Mouse (Mus musculus) gastrocnemius, postnatal 4 days (tissue): ENCODE results near the gene Sik1. TPM values are rescaled to one million over a fixed set of nuclear protein-coding genes. Genes with fewer than 3 reads are reported as not detected.
"Not testable (repeated sequence)": the region's sequence is repeated elsewhere in the genome, so short reads cannot be mapped to it uniquely, and the experiment has no call there.

Experiments used
- DNase-seq, 2 experiments: peaks; one replicate each; pipeline ENCODE4 v3.0.0; 2021 to 2022; ENCODE audit warnings: low spot score in 2 of 2, mixed read lengths in 2 of 2
- long read RNA-seq, 2 experiments: library from polyadenylated mRNA; stranded (forward); transcript quantifications; one replicate each; pipeline ENCODE4 v2.0.0; 2021
- total RNA-seq, 2 experiments: library from RNA; stranded (reverse); gene quantifications; 2 replicates each; pipeline ENCODE4 v1.2.3; 2021

Sik1 gene
- total RNA-seq, result 10 to 100 TPM; 80.3 to 83.2 TPM
- long read RNA-seq, experiment 1, full-length matches to known transcripts, result 9 of 18 reads
- long read RNA-seq, experiment 1, partial matches to known transcripts, result 8 of 18 reads
- long read RNA-seq, experiment 1, other reads (novel, unspliced or antisense), result 1 of 18 reads
- long read RNA-seq, experiment 2, full-length matches to known transcripts, result 5 of 20 reads
- long read RNA-seq, experiment 2, partial matches to known transcripts, result 10 of 20 reads
- long read RNA-seq, experiment 2, other reads (novel, unspliced or antisense), result 5 of 20 reads

- peak; percentile 99 to 100 for DNase-seq
Observed at GRCm38 (mm10) chr17:31855597-31856518, at the start of gene Sik1. Gene Sik1 (minus strand): TSS chr17:31855804.

GRCm38 (mm10) chr17:31905201-31905790, 49.7 kb upstream of the Sik1 start:
- DNase-seq, result no peak

GRCm38 (mm10) chr17:31904036-31904435, 48.4 kb upstream of the Sik1 start:
- no peak for DNase-seq

- no peak for DNase-seq
Observed at GRCm38 (mm10) chr17:31902630-31903198, 47.1 kb upstream of the Sik1 start.

GRCm38 (mm10) chr17:31901461-31902204, 46.0 kb upstream of the Sik1 start:
- DNase-seq, result no peak

- DNase-seq, result no peak
Observed at GRCm38 (mm10) chr17:31898941-31899340, 43.3 kb upstream of the Sik1 start.

- DNase-seq, result no peak
Observed at GRCm38 (mm10) chr17:31897186-31897793, 41.7 kb upstream of the Sik1 start.

GRCm38 (mm10) chr17:31896751-31897150, 41.1 kb upstream of the Sik1 start:
- DNase-seq, result no peak

GRCm38 (mm10) chr17:31896311-31896710, 40.7 kb upstream of the Sik1 start:
- no peak for DNase-seq

GRCm38 (mm10) chr17:31893371-31894060, 37.9 kb upstream of the Sik1 start:
- no peak for DNase-seq

- peak; percentile 83 to 91 for DNase-seq
Observed at GRCm38 (mm10) chr17:31892750-31893149, 37.1 kb upstream of the Sik1 start.

GRCm38 (mm10) chr17:31891858-31892257, 36.3 kb upstream of the Sik1 start:
- DNase-seq, result no peak

GRCm38 (mm10) chr17:31890311-31890951, 34.8 kb upstream of the Sik1 start:
- no peak for DNase-seq

- no peak for DNase-seq
Observed at GRCm38 (mm10) chr17:31889446-31890201, 34.0 kb upstream of the Sik1 start.

GRCm38 (mm10) chr17:31888540-31888939, 32.9 kb upstream of the Sik1 start:
- no peak for DNase-seq

- not testable (repeated sequence) for DNase-seq
Observed at GRCm38 (mm10) chr17:31884676-31885075, 29.1 kb upstream of the Sik1 start.

- no peak for DNase-seq
Observed at GRCm38 (mm10) chr17:31879406-31879805, 23.8 kb upstream of the Sik1 start.

GRCm38 (mm10) chr17:31877650-31878141, 22.1 kb upstream of the Sik1 start:
- DNase-seq, result peak in 1 of 2 experiments; percentile 16
